Mouse (Mus musculus) kidney, adult 11 months (tissue): Measurements from ENCODE around the gene B430306N03Rik.

Experiments
- DNase-seq: peaks from one replicate; pipeline ENCODE4 v3.0.0; 2022

The B430306N03Rik gene

DNA sequence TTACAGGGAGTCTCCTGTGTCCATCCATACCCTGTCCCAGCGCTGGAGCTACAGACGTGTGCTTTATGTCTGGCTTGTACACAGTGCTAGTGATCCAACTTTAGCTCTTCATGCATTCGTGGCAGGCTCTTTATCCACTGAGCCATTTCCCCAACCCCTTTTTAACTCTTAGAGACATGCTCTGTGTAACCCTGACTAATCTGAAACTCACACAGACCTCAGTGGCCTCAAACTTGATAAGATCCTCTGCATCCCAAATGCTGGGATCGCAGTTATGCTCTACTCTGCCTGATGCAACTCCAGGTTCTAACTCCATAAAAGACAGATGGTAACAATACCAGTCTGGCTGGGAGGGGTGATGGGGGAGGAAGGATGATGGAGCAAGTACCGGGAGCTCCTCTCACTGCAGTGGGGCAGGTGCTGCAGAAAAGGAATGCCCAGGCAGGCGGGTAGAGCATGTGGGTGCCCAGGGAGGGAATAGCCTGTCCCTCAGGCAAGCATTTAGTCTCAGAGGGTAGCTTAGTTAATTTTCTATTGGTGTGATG lies 47.6 kb downstream of the B430306N03Rik start:
- no peak for DNase-seq

DNA sequence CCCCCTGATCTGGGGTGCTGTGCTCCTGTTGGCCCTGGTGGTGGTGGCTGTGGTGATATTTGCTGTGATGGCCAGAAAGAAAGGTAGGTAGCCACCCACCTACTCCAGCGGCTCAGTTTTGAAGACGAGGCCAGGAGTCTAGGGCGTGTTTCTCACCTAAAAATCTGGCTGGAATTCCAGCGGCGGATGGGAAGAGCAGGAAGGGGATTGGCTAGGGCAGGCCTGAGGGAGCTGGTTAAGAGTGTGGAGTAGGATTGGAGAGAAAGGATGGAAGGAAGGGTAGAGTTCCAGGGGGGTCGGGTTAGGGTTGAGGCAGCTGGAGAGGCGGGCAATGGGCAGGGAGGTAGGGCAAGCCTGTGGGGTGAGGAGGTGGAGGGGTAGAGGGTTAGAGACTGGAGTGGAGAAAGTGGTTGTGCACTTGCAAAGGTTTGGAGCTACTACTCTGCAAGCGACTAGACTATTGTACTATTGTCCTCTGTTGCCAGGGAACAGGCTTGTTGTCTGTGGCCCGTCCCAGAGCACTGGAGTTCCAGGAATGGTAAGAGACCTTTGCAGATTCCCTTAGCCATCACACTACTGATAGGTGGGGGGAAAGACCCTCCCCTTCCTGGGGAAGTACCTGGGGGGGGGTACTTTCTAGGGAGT lies 49.7 kb downstream of the B430306N03Rik start:
- no peak for DNase-seq

DNA sequence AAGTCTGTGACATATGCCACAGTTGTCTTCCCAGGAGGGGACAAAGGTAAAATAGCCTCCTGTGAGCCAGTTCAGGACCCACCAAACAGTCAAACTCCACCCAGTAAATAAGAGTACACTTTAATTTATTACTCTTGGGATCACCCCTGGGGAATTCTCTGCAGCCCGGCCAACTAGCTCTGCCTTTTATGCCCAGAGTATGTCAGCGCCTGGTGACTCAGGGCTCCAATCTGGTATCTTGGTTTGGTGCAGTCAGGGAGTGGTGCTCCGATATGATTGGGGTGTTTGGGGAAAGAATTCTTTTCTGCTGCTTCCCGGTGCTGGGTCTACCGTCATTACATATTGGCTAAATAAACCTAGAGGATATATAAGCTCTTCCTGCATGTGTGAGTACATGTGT lies 50.9 kb downstream of the B430306N03Rik start:
- no peak for DNase-seq

DNA sequence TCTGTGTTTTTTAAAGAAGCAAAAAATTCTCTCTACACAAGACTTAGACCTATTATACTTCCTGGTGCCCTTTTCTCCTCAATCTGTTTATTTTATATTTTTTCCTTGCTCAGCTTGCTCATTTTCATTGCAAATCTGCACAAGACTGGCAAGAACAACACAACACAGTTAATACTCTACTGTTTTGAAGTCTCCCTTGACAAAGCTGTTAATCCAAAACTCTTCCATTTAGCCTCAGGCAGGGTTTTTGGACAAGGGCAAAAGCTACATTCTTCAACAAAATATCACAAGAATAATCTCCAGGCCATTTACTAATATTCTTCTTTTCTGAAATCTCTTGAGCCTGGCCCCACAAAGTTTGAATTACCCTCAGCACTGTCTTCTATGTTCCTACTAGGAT lies 55.7 kb downstream of the B430306N03Rik start:
- DNase-seq: no peak

DNA sequence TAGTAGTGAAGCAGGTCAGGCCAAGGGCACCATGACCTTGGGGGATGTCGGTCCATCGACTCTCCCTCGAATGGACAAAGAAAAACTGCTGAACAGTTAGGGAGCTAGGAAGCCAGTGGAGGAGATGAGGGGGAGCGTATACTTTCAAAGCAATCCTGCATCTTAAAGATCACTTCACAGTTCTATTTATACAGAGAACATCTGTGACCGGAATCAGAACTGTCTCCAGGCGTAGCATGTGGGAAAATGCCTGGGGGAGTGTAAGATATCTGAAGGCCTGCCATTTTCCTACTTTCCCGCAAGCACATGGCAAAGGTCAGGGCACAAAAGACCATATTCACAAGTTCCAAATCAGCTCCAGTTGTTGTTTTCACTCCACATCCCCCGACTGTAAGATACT lies 57.0 kb downstream of the B430306N03Rik start:
- DNase-seq: no peak

DNA sequence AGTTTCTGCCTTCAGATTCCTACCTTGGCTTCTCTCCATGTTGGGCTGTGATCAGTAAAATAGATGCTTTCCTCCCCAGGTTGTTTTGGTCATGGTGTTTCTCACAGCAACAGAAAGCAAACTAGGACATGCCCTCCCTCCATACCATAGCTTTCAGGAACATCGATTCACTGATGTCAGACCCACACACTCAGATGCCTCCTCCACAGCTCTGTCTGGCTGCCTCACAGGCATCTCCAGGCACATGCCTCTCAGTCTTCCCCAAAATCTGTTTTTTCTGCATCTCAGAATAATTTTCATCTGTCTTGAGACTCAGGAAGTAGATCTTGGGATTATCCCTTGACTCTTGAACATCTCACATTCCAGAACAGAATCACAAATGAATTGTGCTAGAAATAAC lies 60.2 kb downstream of the B430306N03Rik start:
- DNase-seq: no peak
